In genomic region chr4:156228393-156229024, GRCm38 (mm10) we compare ENCODE assay signal across 8 mouse cellular contexts. TPM values are rescaled to one million over a fixed set of nuclear protein-coding genes. Genes with fewer than 3 reads are reported as not detected.
DNase-seq lines count a peak whose midpoint lies in the region; ATAC-seq and TF ChIP-seq lines count a peak whose summit lies in the region.

No protein-coding gene starts in this region.

- peaks cover 17% of the 10 kb centered on the region for H3K27me3 ChIP-seq in E14TG2a.4 (ENCODE audit: insufficient read depth, low read length)
- no peaks in the 10 kb centered on the region for H3K27me3 ChIP-seq in forebrain, embryonic 12.5 days
- H3K27me3 ChIP-seq in liver, embryonic 11.5 days (replicated peaks; ENCODE audit: control insufficient read depth, insufficient read depth, low read length), result peaks cover under 1% of the 10 kb centered on the region; the same call in 1 of the 2 replicates
- no peaks in the 10 kb centered on the region for H3K27me3 ChIP-seq in stomach, embryonic 16.5 days (ENCODE audit: control insufficient read depth, insufficient read depth, low read length)

- H3K4me1 ChIP-seq in E14TG2a.4 (replicated peaks; ENCODE audit: low read depth, low read length), result peaks cover 49% of the 10 kb centered on the region
- H3K4me1 ChIP-seq in forebrain, embryonic 12.5 days, result peaks cover 14% of the 10 kb centered on the region
- H3K4me1 ChIP-seq in liver, embryonic 11.5 days (replicated peaks; ENCODE audit: control insufficient read depth, insufficient read depth, low read length), result peaks cover 12% of the 10 kb centered on the region
- H3K4me1 ChIP-seq in stomach, embryonic 16.5 days (ENCODE audit: control insufficient read depth, insufficient read depth, low read length), result peaks cover 16% of the 10 kb centered on the region

- intact Hi-C loops in gastrocnemius, adult 2 months (cut with DNase I), result no loop called here

- 0 out of 2 replicates have a peak, but pooled peaks have one; percentile 21 for ATAC-seq in forebrain, embryonic 12.5 days (ENCODE audit: low FRiP score)
- peak; percentile 40 for ATAC-seq in liver, embryonic 11.5 days (replicated peaks; ENCODE audit: low FRiP score)
- peak; percentile 72 for ATAC-seq in stomach, embryonic 16.5 days (ENCODE audit: insufficient read depth, low FRiP score)

- H3K9ac ChIP-seq in forebrain, embryonic 12.5 days, result no peak overlapping the region
- no peak overlapping the region; the same call in 1 of the 2 replicates for H3K9ac ChIP-seq in liver, embryonic 11.5 days (ENCODE audit: low read depth, low read length)
- peak overlapping the region; percentile 51 for H3K9ac ChIP-seq in stomach, embryonic 16.5 days (ENCODE audit: low read length)

- H3K4me3 ChIP-seq in gastrocnemius, adult 2 months, result peak overlapping the region; percentile 42
- peak overlapping the region; percentile 73 for H3K4me3 ChIP-seq in E14TG2a.4 (replicated peaks; ENCODE audit: low read length)
- H3K4me3 ChIP-seq in forebrain, embryonic 12.5 days (replicated peaks), result no peak overlapping the region
- peak overlapping the region; percentile 10; the same call in 1 of the 2 replicates for H3K4me3 ChIP-seq in liver, embryonic 11.5 days (ENCODE audit: low read depth, low read length)
- peak overlapping the region; percentile 29 for H3K4me3 ChIP-seq in stomach, embryonic 16.5 days (replicated peaks; ENCODE audit: low read length)

- H3K36me3 ChIP-seq in E14TG2a.4 (ENCODE audit: insufficient read depth, low read length), result peaks cover 51% of the 10 kb centered on the region
- H3K36me3 ChIP-seq in forebrain, embryonic 12.5 days (replicated peaks), result peaks cover 50% of the 10 kb centered on the region
- H3K36me3 ChIP-seq in liver, embryonic 11.5 days (ENCODE audit: control insufficient read depth, insufficient read depth, low read length), result peaks cover 22% of the 10 kb centered on the region
- peaks cover 16% of the 10 kb centered on the region for H3K36me3 ChIP-seq in stomach, embryonic 16.5 days (ENCODE audit: control insufficient read depth, insufficient read depth, low read length)

- TF ChIP-seq CTCF in gastrocnemius, adult 2 months (IDR thresholded peaks at IDR 0.05), result no peak
- no peak for TF ChIP-seq CTCF in E14TG2a.4 (conservative IDR thresholded peaks at IDR 0.05; ENCODE audit: low read length)

- no peak for DNase-seq in gastrocnemius, adult 2 months
- no peak for DNase-seq in gastrocnemius, adult 18-20 months (ENCODE audit: low spot score)
- no peak for DNase-seq in liver, embryonic 11.5 days (ENCODE audit: low spot score)
- no peak for DNase-seq in layer of hippocampus, adult 11-12 months (ENCODE audit: low spot score)
- DNase-seq in right cerebral cortex, postnatal 36 days (ENCODE audit: low spot score in 2 of 2), result no peak

- WGBS in forebrain, embryonic 12.5 days, result 19% methylated on average over 12 of the region's 12 CpGs
- WGBS in liver, embryonic 11.5 days, result 36% methylated on average over 12 of the region's 12 CpGs
- 20% methylated on average over 12 of the region's 12 CpGs for WGBS in stomach, embryonic 16.5 days

- H3K27ac ChIP-seq in gastrocnemius, adult 2 months, result peak overlapping the region; percentile 5; the same call in 1 of the 2 replicates
- H3K27ac ChIP-seq in forebrain, embryonic 12.5 days, result no peak overlapping the region
- no peak overlapping the region for H3K27ac ChIP-seq in liver, embryonic 11.5 days (ENCODE audit: low read depth, low read length)
- peak overlapping the region; percentile 70 for H3K27ac ChIP-seq in stomach, embryonic 16.5 days (ENCODE audit: low read length)

- no peaks in the 10 kb centered on the region for H3K9me3 ChIP-seq in E14TG2a.4 (ENCODE audit: low read length)
- H3K9me3 ChIP-seq in forebrain, embryonic 12.5 days, result no peaks in the 10 kb centered on the region
- no peaks in the 10 kb centered on the region for H3K9me3 ChIP-seq in liver, embryonic 11.5 days (ENCODE audit: control insufficient read depth, low read length)
- H3K9me3 ChIP-seq in stomach, embryonic 16.5 days (replicated peaks; ENCODE audit: control insufficient read depth, low read length), result no peaks in the 10 kb centered on the region

- no peak overlapping the region for H3K4me2 ChIP-seq in forebrain, embryonic 12.5 days
- H3K4me2 ChIP-seq in liver, embryonic 11.5 days, result 0 out of 2 replicates have a peak overlapping the region, but pooled peaks have one; percentile 29
- peak overlapping the region; percentile 37 for H3K4me2 ChIP-seq in stomach, embryonic 16.5 days (ENCODE audit: low read depth, low read length)

RNA-seq across cellular contexts. Expression of gene Plekhn1, which starts 6.1 kb away (rescaled TPM):
- 1 to 10 TPM; 5.8 to 7.6 TPM for total RNA-seq in gastrocnemius, adult 2 months (2021)
- total RNA-seq in gastrocnemius, adult 18-20 months (2021), result 1 to 10 TPM; 5.9 to 6.7 TPM
- polyA plus RNA-seq in forebrain, embryonic 12.5 days (2016; fragmentation: Nextera tagmentation; extraction: Ambion mirVana), result 27.6 and 28.5 TPM in 2 replicates
- polyA plus RNA-seq in liver, embryonic 11.5 days (2014; fragmentation: Nextera tagmentation; extraction: Ambion mirVana), result 9.1 and 11.8 TPM in 2 replicates
- polyA plus RNA-seq in stomach, embryonic 16.5 days (2015; fragmentation: Nextera tagmentation; extraction: Ambion mirVana), result 27.7 and 36.6 TPM in 2 replicates

RNA-seq across cellular contexts. Expression of gene Noc2l, which starts 7.3 kb away (rescaled TPM):
- total RNA-seq in gastrocnemius, adult 2 months (2021), result 10 to 100 TPM; 30.8 to 33.3 TPM
- total RNA-seq in gastrocnemius, adult 18-20 months (2021), result 10 to 100 TPM; 31.2 to 33.4 TPM
- 90.4 and 95.7 TPM in 2 replicates for polyA plus RNA-seq in forebrain, embryonic 12.5 days (2016; fragmentation: Nextera tagmentation; extraction: Ambion mirVana)
- polyA plus RNA-seq in liver, embryonic 11.5 days (2014; fragmentation: Nextera tagmentation; extraction: Ambion mirVana), result 152 and 155 TPM in 2 replicates
- polyA plus RNA-seq in stomach, embryonic 16.5 days (2015; fragmentation: Nextera tagmentation; extraction: Ambion mirVana), result 53.6 and 56.3 TPM in 2 replicates

RNA-seq across cellular contexts. Expression of gene Perm1, which starts 12.8 kb away (rescaled TPM):
- total RNA-seq in gastrocnemius, adult 2 months (2021), result 100 to 1,000 TPM; 142 to 265 TPM
- 100 to 1,000 TPM; 143 to 233 TPM for total RNA-seq in gastrocnemius, adult 18-20 months (2021)
- 2.1 and 2.4 TPM in 2 replicates for polyA plus RNA-seq in forebrain, embryonic 12.5 days (2016; fragmentation: Nextera tagmentation; extraction: Ambion mirVana)
- 0.25 TPM in 2 replicates for polyA plus RNA-seq in liver, embryonic 11.5 days (2014; fragmentation: Nextera tagmentation; extraction: Ambion mirVana)
- 3.6 and 5.4 TPM in 2 replicates for polyA plus RNA-seq in stomach, embryonic 16.5 days (2015; fragmentation: Nextera tagmentation; extraction: Ambion mirVana)

RNA-seq across cellular contexts. Expression of gene AW011738, which starts 25.4 kb away (rescaled TPM):
- total RNA-seq in gastrocnemius, adult 2 months (2021), result 1 to 10 TPM; 4.2 to 4.4 TPM
- total RNA-seq in gastrocnemius, adult 18-20 months (2021), result 1 to 10 TPM; 3.7 to 4.9 TPM
- 7.1 and 8.2 TPM in 2 replicates for polyA plus RNA-seq in forebrain, embryonic 12.5 days (2016; fragmentation: Nextera tagmentation; extraction: Ambion mirVana)
- polyA plus RNA-seq in liver, embryonic 11.5 days (2014; fragmentation: Nextera tagmentation; extraction: Ambion mirVana), result 0.08 and 0.73 TPM in 2 replicates
- polyA plus RNA-seq in stomach, embryonic 16.5 days (2015; fragmentation: Nextera tagmentation; extraction: Ambion mirVana), result 2.3 and 2.4 TPM in 2 replicates

RNA-seq across cellular contexts. Expression of gene Samd11, which starts 26.9 kb away (rescaled TPM):
- total RNA-seq in gastrocnemius, adult 2 months (2021), result not detected
- not detected for total RNA-seq in gastrocnemius, adult 18-20 months (2021)
- 0.95 and 2.0 TPM in 2 replicates for polyA plus RNA-seq in forebrain, embryonic 12.5 days (2016; fragmentation: Nextera tagmentation; extraction: Ambion mirVana)
- 8.9 and 9.7 TPM in 2 replicates for polyA plus RNA-seq in liver, embryonic 11.5 days (2014; fragmentation: Nextera tagmentation; extraction: Ambion mirVana)
- 1.3 and 1.4 TPM in 2 replicates for polyA plus RNA-seq in stomach, embryonic 16.5 days (2015; fragmentation: Nextera tagmentation; extraction: Ambion mirVana)

Comparison
In these comparisons a context has a peak if more than half of its experiments do, and no peak if none do; other contexts are left out.
1. H3K27ac ChIP-seq: peak in gastrocnemius, adult 2 months (single experiment) and stomach, embryonic 16.5 days (single experiment); none in forebrain, embryonic 12.5 days (single experiment) and liver, embryonic 11.5 days (single experiment).
2. ATAC-seq: peak in every context shown above with its lines; median percentile 72 in stomach, embryonic 16.5 days; 40 in liver, embryonic 11.5 days; 21 in forebrain, embryonic 12.5 days.